Mouse (Mus musculus) induced T-regulatory cell, adult 2 months (primary cell): ENCODE results near the gene Plekhg1.

Experiments
- DNase-seq: peaks from one replicate; pipeline ENCODE4 v3.0.0-alpha.2; 2012; ENCODE audit warnings: low read depth

The Plekhg1 gene

DNA sequence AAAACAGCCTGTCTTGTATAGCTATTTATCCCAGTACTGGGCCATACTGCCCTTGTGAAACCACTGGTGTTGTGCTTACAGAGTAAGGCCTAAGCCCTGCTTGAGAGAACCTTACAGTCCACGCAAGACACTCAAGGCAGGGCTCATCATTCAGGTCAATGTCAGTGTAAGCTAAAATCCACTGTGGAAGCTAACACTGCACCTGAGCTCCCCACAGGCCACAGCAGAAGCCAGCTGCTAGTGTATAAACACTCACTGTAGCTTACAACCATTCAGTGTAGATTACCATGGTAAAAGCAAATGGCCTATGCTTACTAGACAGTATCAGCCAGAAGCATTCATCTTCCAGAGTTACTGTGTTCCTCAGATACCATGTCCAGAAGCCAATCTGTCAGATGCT is 90.5 kb downstream of the Plekhg1 start:
- DNase-seq, result no peak

DNA sequence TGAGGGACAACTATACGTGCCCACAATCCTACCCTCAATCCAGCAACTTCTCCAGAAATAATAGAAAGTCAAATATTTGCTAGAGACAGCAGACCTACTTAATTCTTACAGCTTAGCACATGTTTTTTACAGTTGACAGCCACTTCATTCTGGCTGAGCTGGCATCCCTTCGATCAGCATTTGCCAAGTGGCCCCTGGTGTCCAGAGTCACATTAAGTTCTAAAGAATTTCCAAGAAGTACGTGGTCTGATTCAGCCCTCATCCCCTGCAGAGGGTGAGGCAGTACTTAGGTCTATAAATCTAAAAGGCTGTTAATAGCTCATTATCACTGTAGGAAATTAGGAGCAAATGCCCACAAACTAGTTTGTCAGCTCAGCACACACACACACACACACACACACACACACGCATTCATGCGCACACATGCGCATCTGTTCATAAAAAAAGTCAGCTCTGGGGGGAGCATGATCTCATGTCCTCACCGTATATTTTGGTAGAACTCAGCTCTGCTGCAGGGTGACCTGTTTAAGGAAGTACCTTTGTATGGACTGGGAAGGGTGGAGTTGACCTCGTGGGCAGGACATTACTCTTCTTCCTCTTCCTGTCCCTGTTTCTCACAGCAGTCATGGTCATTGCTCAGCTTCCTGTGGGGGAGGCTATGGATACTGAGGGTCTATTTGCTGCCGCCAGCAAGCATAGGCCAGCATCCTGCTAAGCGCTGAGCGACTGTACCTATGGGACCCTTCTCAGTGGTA is 91.6 kb downstream of the Plekhg1 start:
- DNase-seq, result no peak

DNA sequence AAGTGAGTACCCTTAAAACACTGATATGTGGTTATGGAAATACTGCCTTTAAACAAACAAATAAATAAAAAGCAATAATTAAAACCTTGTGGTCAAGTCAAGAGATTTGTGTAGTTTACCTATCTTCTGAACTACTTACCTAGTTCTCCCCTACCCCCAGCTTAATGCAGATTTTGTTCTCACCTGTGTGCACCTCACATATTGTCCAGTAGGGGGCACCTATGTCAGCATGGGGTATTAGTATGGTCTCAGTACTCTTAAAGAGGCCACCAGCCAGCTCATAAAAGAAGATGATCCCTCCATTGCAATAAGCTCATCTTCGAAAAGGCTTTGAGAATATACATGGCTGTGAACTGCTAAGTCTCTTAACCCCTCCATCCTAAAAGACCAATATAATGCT is 93.9 kb downstream of the Plekhg1 start:
- no peak for DNase-seq

DNA sequence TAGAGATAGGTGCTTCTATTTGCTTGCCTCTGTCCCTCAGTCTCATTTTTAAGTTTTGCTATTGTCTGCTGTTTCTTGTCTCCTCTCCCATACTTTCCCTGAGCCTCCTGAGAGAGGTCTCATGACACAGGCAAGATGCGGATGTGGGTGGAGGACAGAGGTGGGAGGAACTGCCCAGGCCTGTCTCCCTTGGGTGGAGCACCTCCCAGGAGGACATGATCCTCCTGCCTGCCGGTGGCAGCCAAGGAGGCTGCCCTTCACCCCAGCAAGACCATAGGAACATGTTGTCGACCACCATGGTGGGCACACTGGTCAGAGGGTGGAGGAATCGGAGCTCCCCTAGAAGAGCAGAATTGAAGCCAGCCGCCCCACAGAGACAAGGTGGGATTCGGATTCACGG is 94.5 kb downstream of the Plekhg1 start:
- DNase-seq, result no peak

DNA sequence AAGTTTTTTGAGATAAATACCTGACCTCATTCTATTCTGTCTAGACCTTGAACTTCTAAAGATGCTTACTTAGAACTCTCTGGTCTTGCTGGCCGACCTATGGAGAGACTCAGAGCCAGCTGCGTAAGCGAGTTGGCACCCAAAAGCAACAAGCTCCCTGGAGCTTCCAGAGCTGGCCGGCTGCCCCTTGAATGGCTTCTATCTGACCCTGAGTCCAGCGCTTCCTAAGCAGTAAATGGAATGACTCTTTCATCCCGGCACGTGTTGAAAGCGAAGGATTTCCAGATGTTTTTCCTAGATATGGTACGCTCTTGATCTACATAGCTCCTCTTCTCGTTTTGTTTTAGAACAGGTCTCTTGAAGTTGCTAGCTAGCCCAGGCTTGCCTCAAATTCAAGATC is 95.5 kb downstream of the Plekhg1 start:
- no peak for DNase-seq

DNA sequence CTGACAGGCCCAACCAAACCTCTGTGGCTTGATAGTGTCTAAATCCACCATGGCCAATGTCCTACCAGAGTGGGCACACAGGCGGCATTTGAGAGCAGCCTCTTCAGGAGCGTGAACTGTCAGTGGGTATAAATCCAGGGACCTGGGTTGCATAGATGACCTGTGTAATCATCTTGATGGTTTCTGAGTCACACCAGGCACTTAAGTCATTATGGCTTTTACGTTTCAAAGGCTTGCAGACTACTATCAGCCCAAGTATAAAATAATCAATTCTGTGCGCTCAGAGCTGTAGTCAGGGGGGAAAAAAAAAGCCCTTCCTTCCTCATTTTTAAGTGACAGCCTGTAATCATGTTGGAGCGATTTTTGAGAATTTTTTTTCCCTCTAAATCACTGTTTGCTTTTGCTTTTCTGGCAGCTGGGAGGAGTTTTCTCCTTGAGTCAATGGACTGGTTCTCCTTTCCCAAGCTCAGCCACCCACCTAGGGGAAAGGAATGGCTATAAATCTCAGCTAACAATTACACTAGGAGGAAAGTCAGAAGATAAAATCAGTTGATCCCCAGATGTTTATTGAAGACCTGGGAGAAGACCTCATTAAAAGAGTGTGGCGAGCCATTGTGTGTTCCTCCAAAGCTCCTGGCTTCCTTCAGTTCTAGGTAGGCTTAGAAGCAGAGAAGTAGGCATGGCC is 99.7 kb downstream of the Plekhg1 start:
- DNase-seq, result no peak

DNA sequence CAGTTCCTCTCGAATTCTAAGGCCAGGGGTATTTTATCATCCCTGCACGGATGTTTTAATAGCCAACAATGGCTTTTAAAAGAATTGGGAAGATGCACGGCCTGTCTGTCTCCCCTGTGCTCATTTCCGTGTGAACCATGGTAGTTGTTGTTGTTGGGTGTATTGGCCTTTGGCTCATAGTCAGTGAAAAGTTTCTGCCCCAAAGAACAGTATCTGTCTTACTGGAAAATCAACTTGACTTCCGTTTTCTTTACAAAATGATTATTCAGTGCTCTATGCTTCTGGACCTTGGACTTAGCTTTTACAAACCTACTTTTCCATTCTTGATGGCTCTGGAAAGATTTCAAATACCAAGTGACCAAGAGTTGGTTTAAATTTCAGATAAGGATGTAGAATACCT is 104.3 kb downstream of the Plekhg1 start:
- no peak for DNase-seq

DNA sequence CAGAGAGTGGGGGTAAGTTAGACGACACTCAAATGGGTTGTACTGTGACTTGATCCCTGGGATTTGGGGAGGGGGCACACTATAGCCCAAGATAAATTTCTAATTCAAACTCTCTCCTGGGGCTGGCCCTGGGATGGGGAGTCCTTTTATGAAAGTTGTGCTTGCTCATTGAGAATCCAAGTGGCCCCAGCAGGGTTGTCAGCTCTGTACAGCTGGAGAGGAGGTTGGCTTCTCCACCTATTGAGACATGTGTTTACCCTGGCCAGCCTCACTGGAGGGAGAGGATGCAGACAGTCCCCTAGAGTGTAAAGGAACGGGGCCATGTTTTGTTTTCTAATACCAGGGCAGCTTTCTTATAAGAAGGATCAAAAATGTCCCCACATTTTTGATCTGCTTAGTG is 106.9 kb downstream of the Plekhg1 start:
- DNase-seq, result no peak

DNA sequence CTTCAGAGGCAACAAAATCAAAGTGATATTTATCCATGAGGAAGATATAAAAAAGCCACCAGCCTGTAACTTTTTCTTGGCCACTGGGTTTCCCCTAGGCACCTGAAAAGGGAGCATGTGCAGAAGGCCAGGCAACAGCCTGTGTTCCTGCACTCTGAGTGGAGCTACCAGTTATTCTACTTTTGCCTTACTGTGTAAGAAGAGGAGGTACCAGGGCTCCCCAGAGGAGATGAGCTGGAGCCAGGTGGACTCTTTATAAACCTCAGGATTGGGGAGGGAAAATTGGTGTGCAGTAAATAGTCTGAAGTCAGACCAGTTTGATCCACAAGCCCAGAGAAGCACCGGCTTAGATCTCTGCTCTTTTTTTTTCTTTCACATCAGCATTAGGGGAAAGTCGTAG is 111.3 kb downstream of the Plekhg1 start:
- no peak for DNase-seq

DNA sequence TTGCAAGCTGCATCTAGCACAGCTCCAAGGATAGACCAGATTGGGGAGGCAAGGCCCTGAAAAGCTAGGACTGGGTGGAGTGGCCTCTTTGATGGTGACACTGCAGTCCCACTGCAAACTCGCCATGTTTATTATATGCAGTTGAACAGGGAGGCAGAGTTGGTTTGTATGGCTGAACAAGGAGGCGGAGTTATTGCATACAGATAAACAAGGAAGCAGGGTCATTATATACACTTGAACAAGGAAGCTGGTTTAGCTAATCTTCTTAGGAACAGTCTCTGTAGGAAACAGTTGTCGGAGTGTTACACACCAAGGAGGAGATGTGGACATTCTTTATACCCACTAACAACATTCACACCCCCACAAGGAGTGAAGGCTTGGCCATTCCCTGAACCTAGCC is 112.6 kb downstream of the Plekhg1 start:
- no peak for DNase-seq

DNA sequence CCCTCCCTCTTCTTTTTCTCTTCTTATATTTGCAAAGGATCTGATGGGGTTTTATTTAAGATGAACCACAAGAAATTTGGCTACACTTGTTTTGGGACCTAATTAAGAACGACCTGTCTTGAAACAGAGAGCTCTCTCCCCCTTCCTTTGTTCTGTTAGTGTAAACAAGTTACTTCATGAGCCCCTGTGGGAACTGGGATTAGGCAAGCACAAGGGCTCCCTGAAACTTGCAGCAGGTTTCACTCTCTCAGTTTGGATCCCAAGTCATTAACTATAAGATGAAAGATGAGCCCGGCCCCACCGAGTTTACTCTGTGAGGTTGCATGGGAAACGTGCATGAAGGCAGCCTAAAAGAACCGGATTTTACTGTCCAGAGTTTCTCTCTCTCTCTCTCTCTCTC is 117.7 kb downstream of the Plekhg1 start:
- DNase-seq, result no peak

DNA sequence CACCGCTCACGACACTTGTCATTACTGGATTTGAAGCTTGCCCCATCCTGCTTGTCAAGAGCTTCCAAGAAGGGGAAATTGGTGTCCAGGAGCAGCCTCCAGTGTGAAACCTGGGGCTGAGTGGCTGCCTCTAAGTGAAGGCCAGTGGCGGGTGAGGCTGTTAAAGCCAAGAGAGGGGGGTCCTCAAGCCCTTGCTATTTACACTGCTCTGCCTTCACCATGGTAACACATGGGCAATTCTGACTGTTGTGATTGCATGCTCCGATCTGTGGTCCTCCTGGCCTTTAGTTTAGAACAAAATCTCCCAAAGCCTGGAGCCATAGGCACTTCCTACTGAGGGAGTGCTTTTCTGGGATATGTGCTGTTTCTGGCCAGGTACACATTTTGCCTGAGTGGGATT is 118.3 kb downstream of the Plekhg1 start:
- DNase-seq, result no peak

DNA sequence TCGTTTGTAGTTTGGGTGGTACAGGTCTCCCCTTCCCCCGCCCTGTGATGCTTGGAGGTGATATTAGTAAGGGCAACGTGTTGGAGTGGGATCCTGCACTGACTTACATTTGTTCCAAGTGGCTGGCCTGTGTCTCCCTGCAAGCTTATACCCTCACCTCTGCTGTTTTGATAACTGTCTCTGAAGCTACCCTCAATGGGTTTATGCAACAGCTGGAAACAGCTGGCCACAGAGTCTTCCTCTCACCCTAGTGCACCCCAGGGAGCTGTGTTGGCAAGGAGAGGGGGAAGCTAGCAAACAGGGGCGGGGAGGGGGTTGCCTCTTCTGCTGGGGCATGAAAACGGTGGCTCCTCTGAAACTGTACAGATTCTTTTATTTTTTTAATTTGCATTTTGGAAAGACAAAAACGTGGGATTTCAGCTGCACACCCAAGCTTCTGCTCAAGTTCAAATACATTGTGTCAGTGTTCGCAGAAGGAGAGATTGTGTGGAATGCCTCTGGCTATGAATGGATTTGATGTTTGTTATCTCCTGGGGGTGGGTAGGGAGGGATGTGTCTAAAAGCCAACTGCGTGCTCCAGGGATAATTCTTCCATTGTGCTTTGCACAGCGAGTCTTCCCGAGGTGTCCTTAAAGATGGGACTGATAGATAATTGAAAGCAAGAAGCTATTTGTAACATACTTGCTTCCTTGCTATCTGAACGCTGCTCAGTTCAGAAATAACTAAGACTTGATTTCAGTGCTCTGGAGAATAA is 119.0 kb downstream of the Plekhg1 start:
- no peak for DNase-seq

DNA sequence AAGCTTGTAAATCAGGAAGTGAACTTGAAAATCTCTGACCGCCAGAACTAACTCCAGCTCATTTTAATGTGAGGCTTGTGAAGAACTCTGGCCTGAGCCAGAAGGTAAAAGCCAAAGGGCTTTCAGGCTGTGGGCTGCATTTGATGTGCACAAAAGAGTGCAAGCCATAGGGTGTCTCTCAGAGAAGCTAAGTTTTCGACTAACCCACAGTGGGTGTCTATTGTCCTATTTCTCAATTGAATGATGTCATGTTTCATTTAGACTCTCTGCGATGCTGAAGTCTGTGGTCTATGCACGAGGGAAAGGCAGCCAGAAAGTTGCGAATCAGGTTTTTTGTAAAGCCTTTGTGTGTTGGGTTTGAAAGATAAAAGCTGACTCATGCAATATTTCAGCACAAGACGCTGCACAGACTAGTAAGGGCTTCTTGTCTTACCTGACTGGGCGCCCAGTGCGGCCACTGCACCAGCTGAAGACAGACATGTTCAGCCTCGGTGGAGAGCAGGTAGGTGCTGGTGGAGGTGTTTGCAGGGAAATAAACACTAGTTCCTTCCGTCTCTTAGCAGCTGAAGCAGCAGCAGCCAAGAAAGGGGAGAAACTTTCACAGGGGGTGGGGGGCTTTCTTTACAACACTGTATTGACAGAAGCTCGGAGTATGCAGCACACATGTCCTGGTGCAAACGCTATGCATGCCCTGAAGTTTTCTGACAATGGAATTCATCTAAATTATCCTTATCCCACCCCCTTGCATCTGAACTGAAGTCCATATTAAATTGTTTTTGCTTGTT is 123.4 kb downstream of the Plekhg1 start:
- no peak for DNase-seq

DNA sequence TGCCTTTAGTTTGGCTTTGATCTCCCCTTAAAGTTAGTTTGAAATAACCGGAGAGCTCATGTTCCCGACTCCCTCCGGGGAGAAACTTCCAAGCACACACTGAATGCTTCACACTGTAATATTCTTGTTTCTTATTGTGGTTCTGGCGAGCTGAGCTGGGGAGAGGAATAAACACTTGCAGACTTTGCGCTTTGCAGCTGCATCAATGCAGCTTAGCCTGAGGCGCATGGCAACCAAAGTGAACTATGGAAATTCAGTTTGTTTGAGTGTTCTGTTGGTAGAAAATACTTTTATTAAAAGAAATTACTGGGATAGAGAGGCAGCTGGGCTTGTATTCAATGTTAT is 124.0 kb downstream of the Plekhg1 start:
- DNase-seq, result no peak

DNA sequence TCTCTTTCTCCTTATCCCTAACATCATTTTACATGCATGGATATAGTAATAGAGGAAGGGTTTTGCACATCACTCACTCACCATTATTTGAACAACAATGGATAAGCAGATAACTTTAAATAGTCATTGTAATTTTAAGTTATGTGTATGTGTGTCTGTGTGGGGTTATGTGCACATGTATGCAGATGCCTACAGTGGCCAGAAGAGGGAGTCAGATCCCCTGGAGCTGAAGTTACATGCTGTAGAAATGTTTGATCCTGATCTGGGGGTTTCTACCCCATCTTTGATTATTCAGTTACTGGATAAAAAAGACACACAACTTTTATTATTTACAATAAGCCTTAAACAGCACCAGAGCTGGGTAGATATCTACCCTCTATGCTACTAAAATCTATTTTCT is 127.1 kb downstream of the Plekhg1 start:
- no peak for DNase-seq

DNA sequence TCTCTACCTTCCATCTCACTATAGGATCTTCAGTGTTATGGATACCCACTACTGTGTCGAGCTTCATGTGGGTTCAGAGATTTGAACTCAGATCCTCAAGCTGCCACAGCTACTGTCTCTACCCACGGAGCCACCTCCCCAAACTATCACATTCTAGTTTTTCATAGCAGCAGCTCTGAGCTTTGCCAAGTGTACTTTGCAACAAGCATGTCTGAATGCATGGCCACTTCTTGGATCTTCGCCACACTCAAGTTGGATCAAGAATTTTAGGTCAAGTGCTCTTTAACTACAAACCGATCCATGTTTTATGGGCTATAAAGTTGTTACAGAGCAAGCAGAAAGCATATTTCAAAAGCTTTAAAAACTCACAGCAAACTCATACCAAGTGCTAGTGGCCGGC is 130.7 kb downstream of the Plekhg1 start:
- no peak for DNase-seq

DNA sequence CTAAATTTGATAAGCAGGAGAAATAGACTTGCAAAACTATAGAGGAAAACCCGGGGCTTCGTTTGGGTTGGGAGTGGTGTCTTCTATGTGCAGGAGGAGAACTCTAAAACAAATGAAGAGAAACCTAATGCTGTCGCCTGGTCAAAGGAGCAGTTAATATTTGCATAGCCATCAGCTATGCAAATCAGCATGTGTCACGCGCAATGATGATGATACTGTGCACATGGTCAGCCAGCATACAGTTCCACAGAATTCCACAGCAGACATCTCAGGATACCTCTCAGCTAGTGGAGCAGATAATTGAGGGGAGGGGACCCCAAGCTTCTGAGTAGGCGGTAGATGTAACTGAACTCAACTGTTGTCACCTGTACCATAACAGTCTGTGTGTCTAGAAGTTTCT is 133.3 kb downstream of the Plekhg1 start:
- DNase-seq, result no peak

DNA sequence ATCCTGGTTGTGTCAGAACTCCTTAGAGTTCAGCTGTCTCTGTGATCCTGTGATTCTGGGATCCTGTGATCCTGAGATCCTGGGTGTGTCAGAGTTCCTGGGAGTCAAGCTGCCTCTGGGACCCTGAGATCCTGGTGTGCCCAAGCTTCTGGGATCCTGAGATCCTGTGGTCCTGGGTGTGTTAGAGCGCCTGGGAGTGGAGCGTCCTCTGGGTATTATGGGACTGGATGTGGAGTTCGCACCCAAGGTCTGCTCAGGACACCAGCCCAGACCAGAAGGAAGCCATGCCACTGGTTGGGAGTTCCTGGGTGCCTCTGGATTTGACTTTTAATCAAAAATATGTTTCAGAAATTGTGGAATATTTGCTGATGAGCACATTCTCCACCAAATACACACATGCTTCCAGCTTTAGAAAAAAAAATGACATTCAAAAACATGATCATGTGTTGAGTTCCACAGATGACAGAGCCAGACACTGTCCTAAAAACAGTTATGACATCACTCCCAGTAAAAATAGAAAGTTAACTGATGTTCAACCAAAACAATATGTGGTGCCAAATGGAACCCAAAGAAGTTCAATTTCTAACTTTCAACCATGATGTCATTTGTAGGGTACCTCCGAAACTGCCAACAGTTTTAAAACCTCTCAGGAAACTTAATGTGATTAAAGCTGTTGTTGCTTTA is 137.8 kb downstream of the Plekhg1 start:
- no peak for DNase-seq

DNA sequence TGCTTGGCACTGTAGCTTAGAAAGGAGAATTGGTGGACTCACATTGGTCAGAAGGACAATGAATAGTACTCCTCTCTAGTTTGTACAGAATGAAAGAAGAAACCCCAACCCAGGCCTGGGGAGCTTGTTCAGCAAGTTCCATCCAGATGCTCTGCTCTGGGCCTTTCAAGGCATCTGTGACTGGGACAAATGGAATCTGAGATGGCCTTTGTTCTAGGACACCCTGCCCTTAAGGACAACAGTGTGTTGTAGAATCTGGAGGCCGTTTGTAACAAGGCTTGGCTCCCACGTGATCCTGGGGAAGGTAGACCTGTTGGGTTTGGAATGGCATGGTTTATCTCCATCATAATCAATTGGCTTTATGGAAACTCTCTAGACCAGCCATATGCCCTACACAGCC is 141.0 kb downstream of the Plekhg1 start:
- no peak for DNase-seq

DNA sequence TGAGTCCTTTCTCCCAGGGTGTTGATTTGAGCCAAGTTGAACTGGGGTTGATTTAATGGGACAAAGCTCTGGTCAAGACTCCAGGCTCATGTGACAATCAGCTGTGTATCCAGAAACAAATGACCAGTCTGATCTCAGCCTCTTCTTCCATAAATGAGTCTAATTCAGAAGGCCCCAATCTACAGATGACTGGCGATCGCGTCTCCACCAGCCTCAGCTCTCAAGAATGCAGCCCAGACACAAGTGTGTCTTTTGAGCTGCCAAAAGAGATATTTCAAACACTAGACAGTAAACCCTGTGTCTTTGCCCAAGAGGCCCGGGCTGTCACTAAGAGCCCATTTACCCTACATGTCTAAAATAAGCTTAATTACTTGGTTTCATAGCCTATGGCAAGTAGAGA is 148.3 kb downstream of the Plekhg1 start:
- DNase-seq, result no peak
